Mouse (Mus musculus) liver, adult 2 months (tissue): Measurements from ENCODE around the gene Ifit2. TPM values are rescaled to one million over a fixed set of nuclear protein-coding genes. Genes with fewer than 3 reads are reported as not detected.

Source experiments
- DNase-seq: peaks from one replicate; pipeline ENCODE4 v3.0.0-alpha.2; 2011; ENCODE audit warnings: low read depth, low spot score; ENCODE audit errors: extremely low read depth
- H3K27ac ChIP-seq: fragments of 200-500 bp; replicated peaks from 2 replicates; pipeline ENCODE4 v1.5.1; 2012; ENCODE audit warnings: low read depth, mild to moderate bottlenecking, control low read depth, inconsistent platforms, low read length; ENCODE audit not compliant: insufficient read depth
- H3K27me3 ChIP-seq: fragments of 200-500 bp; 2 replicates; pipeline ENCODE4 v1.6.1; 2012; ENCODE audit warnings: mild to moderate bottlenecking, moderate library complexity, low read length, inconsistent platforms; ENCODE audit not compliant: control insufficient read depth, insufficient read depth
- H3K36me3 ChIP-seq: fragments of 200-500 bp; 2 replicates; pipeline ENCODE4 v1.6.1; 2012; ENCODE audit warnings: low read length, inconsistent platforms; ENCODE audit not compliant: control insufficient read depth, insufficient read depth
- H3K4me1 ChIP-seq: fragments of 200-500 bp; 2 replicates; pipeline ENCODE4 v1.6.1; 2011; ENCODE audit warnings: low read length; ENCODE audit not compliant: control insufficient read depth, insufficient read depth
- H3K4me3 ChIP-seq: fragments of 200-500 bp; 2 replicates; pipeline ENCODE4 v1.5.1; 2011; ENCODE audit warnings: low read depth, mild to moderate bottlenecking, control low read depth, low read length, moderate library complexity; ENCODE audit not compliant: insufficient read depth
- H3K79me2 ChIP-seq: fragments of 200-500 bp; 2 replicates; pipeline ENCODE4 v1.6.1; 2012; ENCODE audit warnings: inconsistent platforms, mild to moderate bottlenecking, low read length, moderate library complexity; ENCODE audit not compliant: control insufficient read depth, insufficient read depth
- H3K9ac ChIP-seq: fragments of 200-500 bp; 2 replicates; pipeline ENCODE4 v1.6.1; 2012; ENCODE audit warnings: low read depth, mild to moderate bottlenecking, control low read depth, inconsistent platforms, low read length
- CTCF ChIP-seq: fragments of 200-500 bp; IDR thresholded peaks from 2 replicates; pipeline ENCODE4 v1.5.1; 2011; ENCODE audit warnings: low read depth, low read length, control low read depth
- POLR2A ChIP-seq: fragments of 200-500 bp; IDR thresholded peaks from 2 replicates; pipeline ENCODE4 v1.6.1; 2011; ENCODE audit warnings: low read length, control low read depth; ENCODE audit not compliant: insufficient read depth; ENCODE audit errors: extremely low read depth
- WGBS: fragments of 180-500 bp; shearing (Covaris S2); methylation state at CpG from one replicate; pipeline ENCODE4 v1.1.7; 2018; 5-methylcytosine and 5-hydroxymethylcytosine counted together
- polyA plus RNA-seq: library from polyadenylated mRNA; depleted of rRNA; stranded (reverse); fragments of >200 nt; gene quantifications from 2 replicates; pipeline ENCODE4 v1.2.3, GENCODE M21; 2012; rRNA removed
- total RNA-seq: library from RNA; depleted of rRNA; stranded (reverse); fragments of >200 nt; gene quantifications from 2 replicates; pipeline ENCODE4 v1.2.3, GENCODE M21; 2014; rRNA removed

Gene Ifit2
- total and polyA plus RNA-seq, 2 experiments, result 0.35 to 8.0 TPM

DNA sequence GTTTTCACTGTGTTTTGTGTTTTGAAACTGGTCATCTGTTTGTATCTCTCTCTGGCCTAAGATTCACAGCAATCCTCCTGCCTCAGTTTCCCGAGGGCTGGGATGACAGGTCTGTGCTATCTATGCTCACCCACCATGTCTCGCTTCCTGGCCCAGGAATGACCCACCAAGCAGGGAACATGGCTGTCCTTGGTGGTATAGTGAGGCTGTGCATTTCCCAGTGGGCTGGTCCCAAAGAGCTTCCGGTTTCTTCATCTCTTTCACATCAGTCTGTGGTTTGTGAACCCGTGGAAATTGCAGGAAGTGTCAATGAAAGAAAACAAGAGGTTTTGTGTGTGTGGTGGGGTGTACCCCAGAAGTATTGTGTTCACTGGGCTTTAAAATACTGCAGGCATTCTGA lies 74.2 kb downstream of the Ifit2 start:
- no peak overlapping the region for H3K27ac ChIP-seq
- no peaks in the 10 kb centered on the region for H3K36me3 ChIP-seq

More for the DNA sequence above, 74.2 kb downstream of the Ifit2 start:
- no peaks in the 10 kb centered on the region for H3K27me3 ChIP-seq
- DNase-seq, result no peak
- no peaks in the 10 kb centered on the region for H3K4me1 ChIP-seq
- no peaks in the 10 kb centered on the region for H3K79me2 ChIP-seq
- H3K9ac ChIP-seq, result no peak overlapping the region
- 90% methylated on average over 4 of the region's 4 CpGs for WGBS
- TF ChIP-seq POLR2A (no peak), CTCF (no peak)
- no peak overlapping the region for H3K4me3 ChIP-seq

Other genes with a start within 250 kb of the Ifit2 start
- 0.34 TPM in 1 of 2 replicates, not detected in the other for gene Ch25h, start 75.5 kb upstream of the Ifit2 start, total RNA-seq
- gene Ch25h, start 75.5 kb upstream of the Ifit2 start, polyA plus RNA-seq, result 0.09 and 0.22 TPM in 2 replicates
- gene Lipa, start 23.2 kb upstream of the Ifit2 start, total RNA-seq, result 159 and 192 TPM in 2 replicates
- gene Lipa, start 23.2 kb upstream of the Ifit2 start, polyA plus RNA-seq, result 137 and 146 TPM in 2 replicates
- gene Ifit3, start 32.8 kb downstream of the Ifit2 start, total RNA-seq, result 21.3 and 39.2 TPM in 2 replicates
- gene Ifit3, start 32.8 kb downstream of the Ifit2 start, polyA plus RNA-seq, result 3.4 and 5.8 TPM in 2 replicates
- 0.34 and 0.92 TPM in 2 replicates for gene Ifit1bl1, start 51.3 kb downstream of the Ifit2 start, total RNA-seq
- gene Ifit1bl1, start 51.3 kb downstream of the Ifit2 start, polyA plus RNA-seq, result 0.07 and 0.18 TPM in 2 replicates
- 5.5 and 9.7 TPM in 2 replicates for gene Ifit3b, start 57.3 kb downstream of the Ifit2 start, total RNA-seq
- gene Ifit3b, start 57.3 kb downstream of the Ifit2 start, polyA plus RNA-seq, result 1.3 and 1.8 TPM in 2 replicates
- 0.07 and 0.09 TPM in 2 replicates for gene Ifit1bl2, start 90.0 kb downstream of the Ifit2 start, total RNA-seq
- not detected in 2 replicates for gene Ifit1bl2, start 90.0 kb downstream of the Ifit2 start, polyA plus RNA-seq
- gene Ifit1, start 90.2 kb downstream of the Ifit2 start, total RNA-seq, result 9.6 and 15.9 TPM in 2 replicates
- 4.2 and 7.0 TPM in 2 replicates for gene Ifit1, start 90.2 kb downstream of the Ifit2 start, polyA plus RNA-seq
- 65.6 and 85.9 TPM in 2 replicates for gene Slc16a12, start 196.6 kb downstream of the Ifit2 start, total RNA-seq
- 18.6 and 23.1 TPM in 2 replicates for gene Slc16a12, start 196.6 kb downstream of the Ifit2 start, polyA plus RNA-seq